Mouse (Mus musculus): ENCODE data around the gene Aven. TPM values are rescaled to one million over a fixed set of nuclear protein-coding genes. Genes with fewer than 3 reads are reported as not detected.

The Aven gene
- polyA plus RNA-seq, 1 experiment from 2014 or later = 10.0 TPM

GRCm38 (mm10) chr2:112454125-112454861 lies 38.5 kb upstream of the Aven start:
- Histone ChIP-seq H3K36me3 (replicated peaks; ENCODE audit: control insufficient read depth, insufficient read depth, low read depth, low read length) (no peaks in the 10 kb centered on the region), H3K4me2 (ENCODE audit: low read depth, low read length) (peak overlapping the region; percentile 56), H3K27me3 (ENCODE audit: control insufficient read depth, insufficient read depth, low read length) (no peaks in the 10 kb centered on the region), H3K4me3 (ENCODE audit: low read depth, low read length) (peak overlapping the region; percentile 60), H3K9ac (replicated peaks; ENCODE audit: low read length) (peak overlapping the region; percentile 92), H3K9me3 (replicated peaks; ENCODE audit: control insufficient read depth, low read length) (no peaks in the 10 kb centered on the region), H3K27ac (replicated peaks; ENCODE audit: low read depth, low read length) (no peak overlapping the region), H3K4me1 (ENCODE audit: control insufficient read depth, insufficient read depth, low read length) (no peaks in the 10 kb centered on the region)
- WGBS = 27% methylated on average over 17 of the region's 17 CpGs
- ATAC-seq (replicated peaks; ENCODE audit: insufficient number of reproducible peaks, low FRiP score, low TSS enrichment, low read depth) = peak; percentile 53
- DNase-seq (ENCODE audit: low spot score) = no peak

- H3K9ac ChIP-seq (replicated peaks; ENCODE audit: low read length) = peak within 1 kb of the TSS; percentile 92
- peak; percentile 95 for ATAC-seq (replicated peaks; ENCODE audit: insufficient number of reproducible peaks, low FRiP score, low TSS enrichment, low read depth)
- peak; percentile 96 for DNase-seq (ENCODE audit: low spot score)
- H3K4me3 ChIP-seq (ENCODE audit: low read depth, low read length) = peak within 1 kb of the TSS; percentile 60
- peak within 1 kb of the TSS; percentile 56 for H3K4me2 ChIP-seq (ENCODE audit: low read depth, low read length)
- no peaks in the 10 kb centered on the region; the same call in 1 of the 2 replicates for H3K36me3 ChIP-seq (replicated peaks; ENCODE audit: control insufficient read depth, insufficient read depth, low read depth, low read length)
- under 1% methylated on average over 49 of the region's 49 CpGs for WGBS
- H3K27ac ChIP-seq (replicated peaks; ENCODE audit: low read depth, low read length) = no peak within 1 kb of the TSS; the same call in 1 of the 2 replicates
- H3K27me3 ChIP-seq (ENCODE audit: control insufficient read depth, insufficient read depth, low read length) = no peaks in the 10 kb centered on the region
- no peaks in the 10 kb centered on the region for H3K4me1 ChIP-seq (ENCODE audit: control insufficient read depth, insufficient read depth, low read length)
- H3K9me3 ChIP-seq (replicated peaks; ENCODE audit: control insufficient read depth, low read length) = no peaks in the 10 kb centered on the region
Measured at GRCm38 (mm10) chr2:112454862-112455564, 37.8 kb upstream of the Aven start, which contains the start of gene Emc7. Gene Emc7, plus strand, starts transcription at chr2:112454997.

GRCm38 (mm10) chr2:112460557-112460956 lies 32.2 kb upstream of the Aven start:
- Histone ChIP-seq H3K9me3 (replicated peaks; ENCODE audit: control insufficient read depth, low read length) (no peaks in the 10 kb centered on the region), H3K4me1 (ENCODE audit: control insufficient read depth, insufficient read depth, low read length) (no peaks in the 10 kb centered on the region), H3K4me3 (ENCODE audit: low read depth, low read length) (no peak overlapping the region), H3K27ac (replicated peaks; ENCODE audit: low read depth, low read length) (no peak overlapping the region), H3K27me3 (ENCODE audit: control insufficient read depth, insufficient read depth, low read length) (no peaks in the 10 kb centered on the region), H3K36me3 (replicated peaks; ENCODE audit: control insufficient read depth, insufficient read depth, low read depth, low read length) (no peaks in the 10 kb centered on the region; the same call in none of the 2 replicates), H3K4me2 (ENCODE audit: low read depth, low read length) (no peak overlapping the region), H3K9ac (replicated peaks; ENCODE audit: low read length) (no peak overlapping the region)
- WGBS = 87% methylated on average over 3 of the region's 3 CpGs
- ATAC-seq (replicated peaks; ENCODE audit: insufficient number of reproducible peaks, low FRiP score, low TSS enrichment, low read depth) (no peak), DNase-seq (ENCODE audit: low spot score) (no peak)

GRCm38 (mm10) chr2:112469542-112469941 lies 23.2 kb upstream of the Aven start:
- H3K4me2 ChIP-seq (ENCODE audit: low read depth, low read length) = no peak overlapping the region
- H3K4me3 ChIP-seq (ENCODE audit: low read depth, low read length) = no peak overlapping the region
- no peak overlapping the region for H3K27ac ChIP-seq (replicated peaks; ENCODE audit: low read depth, low read length)
- peaks cover 3% of the 10 kb centered on the region for H3K36me3 ChIP-seq (replicated peaks; ENCODE audit: control insufficient read depth, insufficient read depth, low read depth, low read length)
- no peaks in the 10 kb centered on the region for H3K4me1 ChIP-seq (ENCODE audit: control insufficient read depth, insufficient read depth, low read length)
- ATAC-seq (replicated peaks; ENCODE audit: insufficient number of reproducible peaks, low FRiP score, low TSS enrichment, low read depth) (no peak), DNase-seq (ENCODE audit: low spot score) (no peak)
- H3K9me3 ChIP-seq (replicated peaks; ENCODE audit: control insufficient read depth, low read length) = no peaks in the 10 kb centered on the region
- no peaks in the 10 kb centered on the region for H3K27me3 ChIP-seq (ENCODE audit: control insufficient read depth, insufficient read depth, low read length)
- H3K9ac ChIP-seq (replicated peaks; ENCODE audit: low read length) = no peak overlapping the region

- 78% methylated on average over 5 of the region's 5 CpGs for WGBS
- H3K4me3 ChIP-seq (ENCODE audit: low read depth, low read length) = no peak overlapping the region
- H3K9ac ChIP-seq (replicated peaks; ENCODE audit: low read length) = no peak overlapping the region
- no peaks in the 10 kb centered on the region for H3K9me3 ChIP-seq (replicated peaks; ENCODE audit: control insufficient read depth, low read length)
- no peaks in the 10 kb centered on the region for H3K4me1 ChIP-seq (ENCODE audit: control insufficient read depth, insufficient read depth, low read length)
- H3K4me2 ChIP-seq (ENCODE audit: low read depth, low read length) = no peak overlapping the region
- H3K27ac ChIP-seq (replicated peaks; ENCODE audit: low read depth, low read length) = no peak overlapping the region
- peaks cover 3% of the 10 kb centered on the region for H3K36me3 ChIP-seq (replicated peaks; ENCODE audit: control insufficient read depth, insufficient read depth, low read depth, low read length)
- no peaks in the 10 kb centered on the region for H3K27me3 ChIP-seq (ENCODE audit: control insufficient read depth, insufficient read depth, low read length)
- DNase-seq (ENCODE audit: low spot score) (no peak), ATAC-seq (replicated peaks; ENCODE audit: insufficient number of reproducible peaks, low FRiP score, low TSS enrichment, low read depth) (no peak)
Measured at GRCm38 (mm10) chr2:112470961-112471381, 21.8 kb upstream of the Aven start.

GRCm38 (mm10) chr2:112472076-112472475 lies 20.7 kb upstream of the Aven start:
- Histone ChIP-seq H3K9ac (replicated peaks; ENCODE audit: low read length) (no peak overlapping the region), H3K4me2 (ENCODE audit: low read depth, low read length) (no peak overlapping the region), H3K27ac (replicated peaks; ENCODE audit: low read depth, low read length) (no peak overlapping the region), H3K9me3 (replicated peaks; ENCODE audit: control insufficient read depth, low read length) (no peaks in the 10 kb centered on the region), H3K27me3 (ENCODE audit: control insufficient read depth, insufficient read depth, low read length) (no peaks in the 10 kb centered on the region), H3K36me3 (replicated peaks; ENCODE audit: control insufficient read depth, insufficient read depth, low read depth, low read length) (peaks cover 3% of the 10 kb centered on the region), H3K4me3 (ENCODE audit: low read depth, low read length) (no peak overlapping the region), H3K4me1 (ENCODE audit: control insufficient read depth, insufficient read depth, low read length) (no peaks in the 10 kb centered on the region)
- DNase-seq (ENCODE audit: low spot score) = no peak
- no peak for ATAC-seq (replicated peaks; ENCODE audit: insufficient number of reproducible peaks, low FRiP score, low TSS enrichment, low read depth)
- 83% methylated on average over 2 of the region's 2 CpGs for WGBS

GRCm38 (mm10) chr2:112474997-112475724 lies 17.6 kb upstream of the Aven start:
- Histone ChIP-seq H3K36me3 (replicated peaks; ENCODE audit: control insufficient read depth, insufficient read depth, low read depth, low read length) (no peaks in the 10 kb centered on the region), H3K9ac (replicated peaks; ENCODE audit: low read length) (no peak overlapping the region), H3K4me1 (ENCODE audit: control insufficient read depth, insufficient read depth, low read length) (no peaks in the 10 kb centered on the region), H3K27ac (replicated peaks; ENCODE audit: low read depth, low read length) (no peak overlapping the region), H3K9me3 (replicated peaks; ENCODE audit: control insufficient read depth, low read length) (no peaks in the 10 kb centered on the region), H3K27me3 (ENCODE audit: control insufficient read depth, insufficient read depth, low read length) (no peaks in the 10 kb centered on the region), H3K4me3 (ENCODE audit: low read depth, low read length) (no peak overlapping the region), H3K4me2 (ENCODE audit: low read depth, low read length) (no peak overlapping the region)
- WGBS = 77% methylated on average over 5 of the region's 5 CpGs
- no peak for ATAC-seq (replicated peaks; ENCODE audit: insufficient number of reproducible peaks, low FRiP score, low TSS enrichment, low read depth)
- DNase-seq (ENCODE audit: low spot score) = no peak
